Mouse (Mus musculus) kidney, adult 9 months (tissue): Measurements from ENCODE around the gene Atp23.
"Not testable (repeated sequence)": the region's sequence is repeated elsewhere in the genome, so short reads cannot be mapped to it uniquely, and the experiment has no call there.

Experiments used
- DNase-seq: peaks from one replicate; pipeline ENCODE4 v3.0.0; 2022

Gene Atp23

DNA sequence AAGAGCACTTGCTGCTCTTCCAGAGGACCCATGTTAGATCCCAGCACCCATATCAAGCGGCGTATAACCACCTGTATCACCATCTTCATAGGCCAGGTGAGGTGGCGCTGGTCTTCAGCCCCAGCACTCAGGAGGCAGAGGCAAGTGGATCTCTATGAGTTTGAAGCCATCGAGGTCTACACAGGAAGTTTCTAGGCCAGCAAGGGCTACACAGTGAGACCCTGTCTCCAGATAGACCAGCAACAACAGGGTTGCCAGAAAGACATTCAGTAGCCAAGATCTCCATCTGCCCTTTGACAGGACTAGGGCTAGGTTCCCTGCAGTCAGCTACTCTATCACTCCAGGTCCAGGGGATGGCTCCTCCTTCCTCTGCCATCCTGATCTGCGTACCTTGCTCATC is 5.7 kb upstream of the Atp23 start:
- no peak for DNase-seq

DNA sequence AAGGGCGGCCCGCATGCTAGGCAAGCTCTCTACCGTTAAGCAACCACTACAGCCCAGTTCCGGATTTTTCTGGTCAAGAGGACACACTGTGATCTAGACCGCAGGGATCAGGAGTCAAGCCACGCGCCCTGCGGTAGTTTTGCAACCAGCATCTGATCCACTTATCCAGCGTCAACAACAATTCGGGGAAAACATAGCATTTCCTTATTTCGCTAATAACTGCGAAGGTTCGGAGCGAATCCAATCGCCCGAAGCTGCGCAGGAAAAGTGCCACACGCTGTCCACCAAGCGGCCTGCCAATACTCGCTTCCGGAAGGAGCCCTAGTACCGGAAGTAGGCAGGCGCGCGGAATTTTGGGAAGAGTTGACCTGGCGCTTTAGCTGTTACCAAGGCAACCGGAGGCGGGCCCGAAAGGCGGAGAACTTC is 4.5 kb upstream of the Atp23 start:
- peak; percentile 95 for DNase-seq

DNA sequence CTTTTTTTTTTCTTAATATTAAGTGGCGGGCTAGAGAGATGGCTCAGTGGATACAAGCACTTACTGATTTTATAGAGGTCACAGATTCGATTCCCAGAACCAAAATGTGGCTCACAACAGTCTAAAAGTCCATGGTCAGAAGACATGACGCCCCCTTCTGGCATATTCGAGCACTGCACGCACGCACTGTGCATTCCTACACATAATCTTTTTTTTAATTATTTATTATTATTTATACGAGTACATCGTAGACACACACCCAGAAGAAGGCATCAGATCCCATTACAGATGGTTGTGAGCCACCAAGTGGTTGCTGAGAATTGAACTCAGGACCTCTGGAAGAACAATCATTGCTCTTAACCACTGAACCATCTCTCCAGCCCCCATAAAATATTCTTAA is 3.9 kb upstream of the Atp23 start:
- no peak for DNase-seq

DNA sequence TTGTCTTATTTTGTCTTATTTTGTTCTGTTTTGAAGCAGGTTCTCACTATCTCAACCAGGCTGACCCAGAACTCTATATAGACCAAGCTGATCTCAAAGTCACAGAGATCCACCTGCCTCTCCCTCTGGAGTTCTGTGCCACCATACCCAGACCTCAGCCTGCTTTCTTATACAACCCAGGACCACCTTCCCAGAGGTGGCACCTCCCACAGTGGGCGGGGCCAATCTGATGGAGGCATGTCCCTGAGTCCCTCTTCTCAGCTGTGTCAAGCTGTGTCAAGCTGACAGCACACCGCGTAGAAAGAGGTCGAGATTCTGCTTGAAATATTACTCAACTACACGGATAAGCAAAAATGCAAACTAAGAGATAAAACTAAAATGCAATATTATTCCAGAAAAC is 3.1 kb upstream of the Atp23 start:
- no peak for DNase-seq

DNA sequence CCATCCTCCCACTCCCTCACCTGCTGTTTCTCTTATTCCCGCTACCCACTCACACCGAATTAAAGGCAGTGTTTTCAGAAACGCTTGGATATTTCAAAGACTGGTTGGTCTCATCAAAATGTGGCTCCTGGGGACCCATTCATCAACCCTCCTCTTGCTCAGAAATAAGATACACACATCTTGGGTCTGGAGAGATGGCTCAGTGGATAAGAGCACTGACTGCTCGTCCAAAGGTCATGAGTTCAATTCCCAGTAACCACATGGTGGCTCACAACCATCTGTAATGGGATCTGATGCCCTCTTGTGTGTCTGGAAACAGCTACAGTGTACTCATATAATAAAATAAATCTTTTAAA is 311 bp upstream of the Atp23 start:
- no peak for DNase-seq

DNA sequence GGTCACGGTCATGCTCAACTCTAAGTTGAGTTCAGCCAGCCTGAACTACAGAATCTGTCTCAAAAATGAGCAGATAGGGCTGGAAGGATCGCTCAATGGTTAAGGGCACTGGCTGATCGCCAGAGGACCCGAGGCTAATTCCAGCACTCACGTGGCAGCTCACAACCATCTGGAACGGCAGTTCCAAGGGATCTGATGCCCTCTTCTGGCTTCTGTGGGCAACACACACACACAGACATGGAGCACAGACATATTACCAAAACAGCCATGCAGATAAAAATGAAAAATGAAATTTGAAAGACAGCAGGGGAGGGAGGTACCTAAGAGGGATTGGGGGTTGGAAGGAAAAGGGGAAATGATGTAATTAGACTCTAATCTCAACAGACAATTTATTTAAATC is 5.3 kb downstream of the Atp23 start:
- no peak for DNase-seq

DNA sequence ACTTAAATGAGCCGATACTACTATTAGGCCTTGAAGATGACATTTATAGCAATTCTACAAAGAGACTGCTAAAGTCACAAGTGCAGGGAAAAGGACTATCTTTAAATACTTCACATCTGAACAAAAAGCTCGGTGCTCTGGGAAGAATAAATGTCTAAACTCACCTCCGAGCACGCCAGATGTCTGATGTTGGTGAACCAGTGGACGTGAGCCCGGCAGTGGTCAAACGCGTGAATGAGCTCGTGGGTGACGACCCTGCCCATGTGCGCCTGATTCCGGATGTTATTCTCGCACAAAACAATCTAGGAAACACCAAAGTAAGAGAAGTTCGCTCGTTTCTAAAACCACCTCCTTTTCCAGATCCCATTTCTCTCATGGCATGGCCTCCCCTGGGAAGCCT is 7.1 kb downstream of the Atp23 start:
- DNase-seq = no peak

DNA sequence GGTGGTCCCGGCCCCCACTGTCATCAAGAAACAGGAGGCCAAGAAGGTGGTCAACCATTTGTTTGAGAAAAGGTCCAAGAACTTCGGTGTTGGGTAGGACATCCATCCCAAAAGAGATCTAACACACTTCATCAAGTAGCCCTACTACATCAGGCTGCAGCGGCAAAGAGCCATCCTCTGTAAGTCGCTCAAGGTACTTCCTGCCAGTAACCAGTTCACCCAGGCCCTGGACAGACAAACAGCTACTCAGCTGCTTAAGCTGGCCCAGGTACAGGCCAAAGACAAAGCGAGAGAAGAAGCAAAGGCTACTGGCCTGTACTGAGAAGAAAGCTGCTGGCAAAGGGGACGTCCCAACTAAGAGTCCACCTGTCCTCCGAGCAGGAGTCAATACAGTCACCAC is 8.0 kb downstream of the Atp23 start:
- DNase-seq = no peak

DNA sequence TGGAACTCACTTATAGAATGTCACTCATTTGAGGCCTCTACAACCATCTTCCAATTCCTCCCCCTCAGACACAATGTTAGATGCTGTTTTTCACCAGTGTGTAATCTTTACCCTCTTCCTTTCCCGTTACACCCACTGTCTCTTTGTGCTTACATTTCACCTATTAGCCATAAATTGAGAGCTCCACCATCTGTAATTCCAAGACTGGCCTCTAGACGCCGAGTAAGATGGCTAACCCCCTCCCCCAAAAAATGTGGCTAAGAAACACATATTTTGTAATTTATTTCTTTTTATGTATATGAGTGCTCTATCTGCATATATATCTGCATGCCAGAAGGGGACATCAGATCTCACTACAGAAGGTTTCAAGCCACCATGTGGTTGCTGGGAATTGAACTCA is 27.4 kb downstream of the Atp23 start:
- DNase-seq = no peak

DNA sequence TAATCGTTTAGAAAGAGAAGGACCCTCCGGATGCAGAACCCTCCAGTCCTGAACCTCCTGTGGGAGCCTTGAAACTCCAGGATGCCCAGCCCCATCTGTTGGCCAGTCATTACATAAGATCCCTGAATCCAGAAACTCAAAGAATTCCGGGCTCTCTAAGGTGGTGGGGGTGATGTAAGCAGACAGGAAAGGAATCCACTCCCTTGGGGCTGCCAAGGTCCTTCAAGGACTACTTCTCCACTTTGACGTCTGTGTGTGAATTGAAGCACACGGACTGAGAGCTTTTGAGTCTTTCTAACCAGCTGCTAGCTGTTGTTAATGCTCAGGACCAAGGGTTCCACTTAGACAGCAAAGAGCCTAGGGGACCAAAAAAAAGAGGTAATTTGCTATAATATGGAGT is 28.9 kb downstream of the Atp23 start:
- no peak for DNase-seq

DNA sequence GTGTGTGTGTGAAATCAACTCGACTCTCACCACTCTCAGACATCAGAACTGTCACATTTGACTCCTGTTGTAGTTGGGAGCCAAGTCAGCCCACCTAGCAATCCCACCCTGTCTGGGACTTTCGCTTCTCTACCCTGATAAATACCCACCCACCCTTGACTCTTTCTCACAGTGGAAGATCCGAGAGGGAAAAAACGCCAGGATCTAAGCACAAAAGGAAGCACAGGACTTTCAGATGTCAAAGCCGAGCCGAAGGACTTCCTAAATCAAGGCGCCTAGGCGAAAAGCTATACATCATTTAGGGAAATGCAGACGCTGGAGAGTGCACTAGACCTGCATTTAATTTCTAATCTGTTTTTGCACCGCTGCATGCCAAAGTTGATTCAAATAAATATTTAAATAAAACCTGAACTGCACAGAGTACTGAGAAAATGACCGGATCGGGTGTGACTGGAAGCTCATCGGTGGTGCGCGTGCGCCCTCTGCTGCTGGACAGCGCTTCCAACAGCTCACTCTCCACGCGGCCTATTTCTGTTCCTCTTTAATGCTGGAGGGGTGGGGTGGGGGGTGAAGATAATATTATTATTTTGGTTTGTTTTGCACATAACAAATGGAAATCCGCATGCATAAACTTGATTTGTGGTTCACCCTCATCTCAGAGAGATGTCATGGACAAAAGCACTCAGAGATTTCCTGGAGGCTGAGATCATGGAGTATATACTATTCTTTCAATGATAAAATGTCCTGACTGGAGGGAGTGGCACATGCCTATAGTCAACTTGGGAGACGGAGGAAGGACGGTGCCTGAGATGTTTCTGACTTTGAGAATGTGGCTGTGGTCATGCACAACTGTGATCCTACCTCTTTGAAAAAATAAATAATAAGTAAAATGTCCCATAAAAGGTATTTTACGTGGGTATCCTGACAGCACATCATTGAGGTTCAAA is 31.5 kb downstream of the Atp23 start:
- DNase-seq = peak; percentile 64

DNA sequence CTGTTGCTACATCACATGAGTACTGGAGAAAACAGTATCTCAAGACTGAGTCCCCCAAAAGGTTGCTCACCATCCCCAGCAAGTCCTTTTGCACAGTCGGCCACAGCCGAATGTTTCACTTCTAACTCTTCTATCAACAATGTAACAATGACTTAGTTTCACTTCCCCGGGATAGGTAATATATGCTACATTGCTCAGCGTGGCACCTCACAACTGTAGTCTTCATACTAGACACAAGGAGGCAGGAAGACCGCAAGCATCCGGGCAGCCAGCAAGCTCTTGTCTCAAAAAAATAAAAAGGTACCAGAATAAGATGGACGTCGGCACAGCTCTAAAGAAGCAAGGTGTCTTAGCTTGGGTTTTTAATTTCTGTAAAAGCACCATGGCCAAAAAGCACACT is 35.9 kb downstream of the Atp23 start:
- no peak for DNase-seq

DNA sequence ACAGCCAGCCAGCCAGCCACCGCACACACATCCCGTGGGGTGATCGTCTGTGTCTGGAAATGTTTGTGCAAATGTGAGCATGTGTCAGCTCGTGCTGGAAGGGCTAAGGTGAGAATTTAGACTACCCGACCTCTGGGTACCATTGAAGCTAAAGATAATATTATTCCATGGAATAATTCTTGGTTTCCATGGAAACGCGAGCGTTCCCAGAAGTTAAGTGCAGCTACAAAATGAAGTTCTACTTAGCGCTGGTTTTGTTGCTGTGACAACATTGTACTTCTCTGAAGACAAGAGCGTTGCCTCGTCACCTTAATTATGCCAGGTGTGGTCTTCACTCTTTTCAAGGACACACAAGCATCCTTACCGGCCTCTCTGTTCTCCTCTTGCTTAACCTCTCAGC is 39.0 kb downstream of the Atp23 start:
- no peak for DNase-seq

DNA sequence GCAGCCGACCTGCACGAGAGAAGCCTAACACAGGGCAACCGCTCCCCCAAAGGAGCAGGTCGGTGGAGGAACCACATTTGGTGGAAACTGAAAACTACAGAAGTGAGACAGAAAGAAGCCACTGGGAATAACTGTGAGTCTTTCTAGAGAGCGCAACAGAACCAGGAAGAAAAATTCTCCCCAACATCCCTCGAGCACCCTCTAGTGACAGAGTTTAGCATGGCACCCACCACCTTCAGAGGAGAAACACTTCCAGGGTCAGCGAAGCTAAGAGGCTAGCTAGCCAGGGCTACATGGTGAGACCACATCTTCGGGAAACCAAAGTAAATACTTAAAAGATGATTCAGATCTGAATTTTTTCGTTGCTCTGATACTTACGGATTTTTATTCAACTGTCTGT is 47.9 kb downstream of the Atp23 start:
- peak; percentile 23 for DNase-seq

DNA sequence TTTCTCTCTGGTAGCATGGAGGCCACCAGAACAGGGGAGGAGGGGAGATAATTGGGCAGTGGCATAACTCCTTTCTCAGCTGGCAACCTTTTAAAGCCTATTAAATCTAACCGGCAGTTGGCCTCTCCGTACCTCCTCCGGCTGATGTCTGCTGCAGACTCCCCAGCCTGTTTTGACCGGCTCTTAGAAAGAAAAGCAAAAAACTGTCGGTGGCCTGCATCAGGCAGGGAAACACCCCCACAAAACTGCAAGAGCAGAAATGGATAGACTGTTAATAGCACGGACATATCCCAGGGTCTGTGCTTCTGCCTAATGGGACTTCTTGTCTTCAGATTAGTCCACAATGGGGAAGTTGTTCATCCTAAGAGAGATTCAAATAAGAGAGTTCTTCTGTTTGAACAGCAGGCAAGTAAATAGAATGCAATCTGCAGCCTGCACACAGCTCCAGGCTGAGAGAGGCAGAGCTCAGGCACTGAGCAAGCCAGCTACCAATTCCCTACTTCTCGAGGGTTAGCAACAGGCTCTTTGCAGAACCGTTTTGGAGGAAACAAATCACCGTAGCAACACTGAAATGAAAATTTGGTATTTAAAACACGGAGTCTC is 55.7 kb downstream of the Atp23 start:
- DNase-seq = no peak

DNA sequence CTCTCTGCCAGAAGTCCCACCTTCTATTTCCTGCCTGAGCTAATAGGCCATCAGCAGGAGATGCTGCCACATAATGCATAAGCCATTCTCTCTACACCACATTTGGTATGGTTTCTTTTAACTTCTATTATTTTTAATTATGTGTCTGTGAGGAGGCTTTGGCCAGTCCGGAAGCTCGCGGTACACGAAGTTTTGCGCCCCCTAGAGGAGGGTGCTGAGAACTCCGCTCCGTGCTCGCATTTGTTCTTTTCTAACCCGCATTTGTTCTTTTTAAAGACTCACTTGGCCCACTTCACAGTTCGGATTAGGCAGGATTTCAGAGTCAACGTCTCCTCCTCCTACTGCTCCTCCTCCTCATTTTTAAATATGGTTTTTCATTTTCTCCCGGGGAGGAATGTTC is 56.5 kb downstream of the Atp23 start:
- DNase-seq = peak; percentile 10

DNA sequence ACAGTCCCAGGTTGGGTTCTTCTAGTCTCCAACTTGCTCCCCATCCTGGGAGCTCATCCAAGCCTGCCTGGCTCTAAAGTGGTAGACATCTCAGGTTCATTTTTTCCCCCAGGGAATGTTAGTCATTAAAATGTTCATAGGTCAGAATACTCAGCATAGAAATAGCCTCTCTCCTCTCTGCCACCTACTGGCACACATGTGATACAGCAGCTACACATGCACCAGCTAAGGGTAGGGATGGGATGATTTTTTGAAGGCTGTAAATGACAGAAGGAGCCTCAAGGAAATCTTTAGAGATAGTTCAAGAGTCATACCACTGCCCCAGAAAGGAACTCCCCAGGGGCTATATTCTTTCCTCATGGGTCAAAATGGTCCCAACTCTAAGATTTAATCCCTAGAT is 60.9 kb downstream of the Atp23 start:
- DNase-seq = no peak

DNA sequence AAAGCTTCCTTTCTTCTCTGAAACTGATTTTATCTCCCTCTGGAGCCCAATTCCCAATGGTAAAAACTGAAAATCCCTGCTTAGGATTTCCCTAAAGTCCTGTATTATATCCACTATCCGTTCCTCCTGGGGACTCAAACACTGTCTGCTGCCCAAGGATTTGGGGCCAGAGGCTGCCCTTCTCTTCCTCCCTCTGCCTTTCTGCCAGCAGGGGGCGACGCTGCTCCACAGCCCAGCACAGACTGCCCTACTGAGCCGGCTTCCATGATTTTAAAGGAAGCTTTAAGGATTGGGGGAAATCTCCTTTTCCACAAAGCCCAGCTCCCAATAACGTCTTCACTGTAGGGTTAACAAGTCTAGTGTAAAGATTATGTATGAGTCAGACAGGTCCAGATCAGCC is 68.1 kb downstream of the Atp23 start:
- DNase-seq = no peak

DNA sequence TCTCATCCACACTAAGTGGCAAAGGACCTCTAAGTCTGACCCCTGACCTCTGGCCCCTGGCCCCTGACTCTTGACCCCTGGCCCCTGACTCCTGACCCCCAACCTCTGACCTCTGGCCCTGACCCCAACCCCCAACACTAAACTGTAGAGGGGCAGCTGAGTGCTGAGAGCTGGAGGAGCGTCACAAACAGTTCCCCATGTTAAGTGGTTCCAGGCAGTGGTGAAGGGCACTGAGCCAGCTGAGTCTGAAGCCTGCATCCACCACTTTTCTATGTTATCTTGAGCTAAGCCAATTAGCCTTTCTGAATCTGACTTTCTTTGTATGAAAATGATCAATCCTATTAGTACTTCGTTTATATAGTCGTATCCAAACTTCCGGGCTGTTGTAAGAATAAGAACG is 69.8 kb downstream of the Atp23 start:
- no peak for DNase-seq

DNA sequence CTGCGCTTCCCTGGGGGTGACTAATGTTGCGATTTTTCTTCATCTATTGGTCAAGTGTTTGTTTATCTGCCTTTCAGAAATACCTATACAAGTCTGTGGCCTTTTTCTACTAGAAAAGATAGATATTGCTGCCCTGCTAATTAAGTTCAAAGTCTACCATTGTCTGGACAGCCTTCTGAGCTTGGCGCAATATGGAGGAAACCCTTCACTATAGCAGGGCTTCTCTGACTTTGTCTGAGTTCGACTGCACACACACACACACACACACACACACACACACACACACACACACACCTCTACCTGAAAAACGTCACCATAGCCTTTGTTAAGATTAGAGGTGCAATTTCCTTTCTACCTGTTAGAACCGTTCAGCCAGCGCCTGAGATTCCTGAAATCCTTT is 72.5 kb downstream of the Atp23 start:
- no peak for DNase-seq

DNA sequence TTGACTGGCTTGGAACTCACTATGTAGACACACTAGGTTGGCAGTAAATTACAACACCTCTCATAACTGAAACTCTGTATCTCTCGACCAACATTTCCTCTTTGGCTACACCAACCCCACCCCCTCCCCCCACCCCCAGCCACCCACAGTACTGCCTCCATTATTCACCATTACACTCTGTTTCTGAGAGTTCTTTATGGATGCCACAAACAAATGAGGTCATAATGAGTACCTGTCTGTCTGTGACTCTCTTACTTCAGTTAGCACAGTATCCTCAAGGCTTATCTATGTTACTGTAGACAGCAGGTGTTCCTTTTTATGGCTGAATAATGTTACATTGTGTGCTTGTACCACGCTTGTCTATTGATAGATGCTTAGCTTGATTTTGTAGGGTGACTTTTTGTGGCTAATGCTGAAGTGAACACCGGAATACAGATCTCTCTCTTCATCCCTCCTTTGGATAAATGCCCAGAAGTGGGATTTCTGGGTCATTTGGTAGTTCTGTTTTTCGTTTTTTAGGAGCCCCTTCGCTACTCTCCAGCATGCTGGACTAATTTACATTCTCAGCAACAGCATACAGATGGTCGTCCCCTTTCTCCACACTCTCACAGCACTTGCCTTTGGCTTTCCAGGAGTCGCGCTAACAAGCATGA is 73.1 kb downstream of the Atp23 start:
- no peak for DNase-seq

DNA sequence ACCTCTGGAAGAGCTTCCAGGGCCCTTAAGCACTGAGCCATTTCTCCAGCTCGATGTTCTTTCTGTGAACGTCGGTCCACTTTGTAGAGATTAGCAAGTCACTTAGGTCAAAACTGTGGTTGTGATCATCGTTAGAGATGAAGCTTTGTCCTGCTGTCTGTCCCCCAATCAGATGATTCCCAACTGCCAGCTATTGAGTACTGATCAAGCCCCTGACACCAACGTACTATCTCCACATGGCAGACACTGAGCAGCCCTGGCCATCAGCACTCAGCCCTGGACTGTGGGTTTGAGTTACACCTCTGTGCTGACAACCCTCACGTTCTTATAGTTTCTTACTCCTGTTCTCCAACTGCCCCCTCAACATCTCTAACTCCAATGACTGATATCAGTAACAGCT is 74.2 kb downstream of the Atp23 start:
- no peak for DNase-seq

DNA sequence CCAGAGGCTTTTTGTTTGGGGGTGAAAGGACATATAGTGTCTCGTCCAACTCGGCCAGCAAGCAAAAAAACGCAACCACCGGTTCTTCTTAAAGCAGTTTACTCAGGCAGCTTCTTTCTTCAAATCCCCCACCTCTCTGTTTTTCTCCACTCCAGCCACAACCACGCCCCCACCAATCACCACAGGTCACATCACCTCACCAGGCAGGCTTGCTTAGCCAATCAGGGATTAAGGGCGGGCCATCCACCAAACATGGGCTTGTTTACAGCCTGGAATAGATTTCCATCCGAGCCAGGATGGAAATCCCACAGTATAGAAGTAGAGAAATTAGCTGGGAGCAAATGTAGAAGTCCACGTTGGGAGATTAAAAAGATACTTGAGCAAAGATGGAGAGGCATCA is 74.9 kb downstream of the Atp23 start:
- not testable (repeated sequence) for DNase-seq

DNA sequence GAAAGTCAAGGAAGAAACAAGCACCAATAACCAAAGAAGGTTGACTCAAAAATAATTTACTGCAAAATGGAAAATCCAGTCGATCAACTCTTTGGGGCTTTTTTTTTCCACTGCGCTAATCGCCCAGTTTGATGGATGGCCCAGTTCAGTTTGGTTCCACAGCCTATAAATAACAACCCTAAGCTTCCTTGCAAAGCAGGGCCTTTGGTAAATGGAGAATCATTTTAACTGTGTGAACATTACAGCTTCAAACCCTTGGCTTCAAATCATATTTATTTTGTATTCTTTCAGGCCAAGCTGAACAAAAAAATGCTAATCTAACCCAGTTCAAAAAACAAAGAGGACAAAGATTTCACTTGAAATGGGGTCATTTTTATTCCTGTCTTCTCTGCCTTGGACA is 78.7 kb downstream of the Atp23 start:
- DNase-seq = no peak
